Mouse (Mus musculus) right cerebral cortex, postnatal 25 days (tissue): ENCODE measurements around the gene Grb14.

Experiments
- DNase-seq: peaks from one replicate; pipeline ENCODE4 v3.0.0; 2022

Grb14 gene

DNA sequence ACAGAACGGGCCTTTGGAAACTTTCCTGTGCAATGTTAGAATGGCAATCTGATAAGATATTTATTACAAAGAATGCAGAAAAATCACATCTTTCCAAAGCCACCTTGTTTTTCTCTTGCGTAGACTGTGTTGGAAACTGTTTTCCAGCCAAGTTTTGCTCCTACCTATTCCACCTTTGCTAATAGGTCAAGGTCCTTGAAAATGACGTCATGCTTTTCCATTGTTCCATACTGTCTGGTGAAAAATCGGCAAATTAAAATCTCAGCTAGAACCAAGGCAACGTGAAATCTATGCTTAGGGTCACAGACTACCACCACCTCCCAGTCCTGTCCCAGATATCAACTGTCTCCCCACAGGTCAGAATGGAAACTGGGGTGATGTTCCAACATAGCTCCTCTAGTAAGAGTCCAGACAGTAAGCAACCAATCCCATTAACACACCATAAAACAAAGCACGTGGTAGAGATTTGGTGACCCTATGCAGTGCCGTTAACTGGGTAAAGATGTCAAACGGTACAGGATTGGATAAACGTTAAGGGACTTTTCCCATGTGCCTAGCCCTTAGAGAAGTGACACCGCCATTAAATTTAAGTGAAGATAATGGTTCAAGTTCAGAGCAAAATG, 50.9 kb downstream of the Grb14 start:
- no peak for DNase-seq

DNA sequence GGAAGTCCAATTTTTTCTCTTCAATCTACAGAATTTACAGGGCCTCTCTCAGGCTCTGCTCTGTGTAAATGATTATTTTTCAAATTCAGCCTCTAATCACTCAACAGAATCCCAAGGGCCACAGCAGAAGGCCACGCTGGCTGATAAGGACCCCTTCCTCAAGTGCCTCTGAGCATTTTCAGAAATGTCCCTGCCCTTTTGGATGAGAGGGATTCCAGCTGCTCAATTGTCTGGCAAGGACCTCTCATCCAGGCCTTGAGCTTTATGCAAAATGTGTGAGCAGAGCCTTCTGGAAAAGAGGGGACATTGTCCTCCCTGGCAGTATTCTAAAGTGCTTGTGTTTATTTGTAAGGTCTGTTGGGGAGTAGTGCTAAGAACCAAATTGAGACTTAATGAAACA, 51.7 kb downstream of the Grb14 start:
- DNase-seq: no peak

DNA sequence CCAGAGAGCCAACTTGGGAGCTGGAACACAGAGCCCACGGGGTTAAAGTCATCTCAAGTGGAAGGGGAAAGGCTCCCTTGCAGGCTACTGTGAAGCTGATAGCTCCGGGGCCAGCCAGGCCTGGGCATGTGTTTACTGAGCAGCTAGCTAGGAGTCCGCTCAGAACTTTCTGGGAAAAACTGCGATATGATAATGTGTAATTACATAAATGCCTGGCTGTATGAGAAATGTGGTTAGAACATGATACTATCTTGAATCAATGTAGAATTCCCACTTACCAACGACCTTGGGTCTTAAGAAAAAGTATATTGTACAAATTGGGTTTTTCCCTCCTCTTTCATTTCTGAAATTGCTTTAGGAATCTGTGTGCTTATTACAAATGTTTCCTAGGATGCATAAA, 53.0 kb downstream of the Grb14 start:
- DNase-seq: no peak

DNA sequence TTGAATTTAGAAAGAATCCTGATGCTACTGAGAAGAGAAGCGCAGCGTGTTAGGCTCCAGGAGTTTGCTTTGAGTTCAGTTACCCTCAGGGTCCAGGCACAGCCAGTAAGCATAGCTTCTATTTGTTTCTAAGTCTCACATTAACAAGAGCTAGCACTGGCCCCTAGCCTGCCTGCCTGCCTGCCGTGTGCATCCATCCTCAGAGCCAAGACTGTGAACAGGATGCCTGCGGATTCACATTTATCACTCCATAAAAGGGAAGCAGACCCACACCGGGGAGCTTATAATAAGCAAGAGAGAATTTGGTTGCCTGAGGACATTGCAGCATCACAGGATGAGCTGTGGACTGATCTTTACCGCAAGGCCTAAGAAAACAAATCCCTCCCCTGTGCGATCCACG, 53.8 kb downstream of the Grb14 start:
- DNase-seq: no peak

DNA sequence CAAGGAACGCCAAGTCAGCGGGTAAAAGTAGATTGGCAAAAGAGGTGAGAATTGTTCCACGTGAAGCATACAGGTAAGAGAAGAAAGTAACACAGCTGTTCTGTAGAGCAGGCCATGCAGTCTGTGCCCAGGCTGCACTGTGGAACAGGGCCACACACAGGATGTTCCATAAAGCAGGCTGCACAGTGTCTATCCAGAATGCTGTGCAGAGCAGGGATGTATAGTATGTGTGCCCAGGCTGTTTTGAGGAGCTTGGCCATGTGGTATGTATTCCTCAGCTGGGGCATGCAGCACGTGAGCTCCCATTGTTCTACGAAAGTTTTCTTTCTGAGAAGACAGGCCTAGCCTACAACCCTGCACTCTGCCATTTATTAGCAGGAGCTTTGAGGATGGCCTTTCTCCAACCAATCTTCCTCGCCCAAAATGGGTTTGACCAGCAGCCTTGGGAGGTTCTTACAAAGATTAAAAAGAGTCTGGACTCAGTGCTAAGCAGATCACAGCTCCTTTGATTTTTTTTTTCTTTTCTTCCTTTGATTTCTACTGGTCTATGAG, 57.8 kb downstream of the Grb14 start:
- DNase-seq: no peak

DNA sequence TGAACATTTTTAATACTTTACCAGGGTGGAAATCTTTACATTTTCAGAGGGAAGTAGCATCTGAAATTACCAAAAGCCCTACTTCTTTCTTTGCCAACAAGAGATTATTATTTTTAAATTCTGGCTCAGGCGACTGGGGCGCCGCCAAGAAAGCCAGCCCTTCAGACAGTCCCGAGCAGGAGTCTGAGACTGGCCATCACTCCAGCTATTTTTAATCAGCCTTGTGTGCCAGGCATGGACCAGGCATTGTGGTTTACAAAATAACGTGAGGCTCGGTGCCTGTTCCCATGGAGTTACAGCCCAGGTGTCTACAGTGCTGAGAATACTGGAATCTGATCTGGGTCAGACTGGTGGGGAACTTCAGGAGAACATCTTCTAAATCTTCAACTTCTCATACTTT, 58.5 kb downstream of the Grb14 start:
- no peak for DNase-seq

DNA sequence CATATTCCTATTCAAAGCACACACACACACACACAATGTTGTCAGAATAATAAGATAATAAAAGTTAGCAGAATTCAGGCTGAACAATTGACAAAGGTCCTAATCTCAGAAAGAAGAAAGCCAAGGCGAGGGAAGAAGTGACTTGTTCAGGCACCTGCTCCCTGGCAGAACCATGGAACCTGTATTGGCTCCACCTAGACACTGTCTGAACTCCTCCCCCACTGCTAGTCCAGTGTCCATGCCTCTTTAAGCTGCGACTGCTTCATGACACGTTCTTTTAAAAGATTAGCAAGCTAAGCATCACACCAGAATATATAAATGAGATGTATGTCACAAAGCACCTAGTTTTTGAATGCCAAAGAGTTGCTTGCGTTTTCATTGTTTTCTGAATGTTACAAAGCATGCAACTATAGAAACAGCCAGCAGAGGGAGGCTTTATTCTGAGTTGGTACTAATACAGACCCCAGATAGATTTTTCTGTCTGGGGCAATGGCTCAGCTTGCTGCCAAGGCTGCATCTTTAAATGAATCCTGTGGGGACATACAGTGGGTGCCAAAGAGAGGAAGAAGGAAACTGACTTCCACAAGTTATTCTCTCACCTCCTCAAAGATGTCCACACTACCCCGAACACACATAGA, 59.4 kb downstream of the Grb14 start:
- DNase-seq: no peak

DNA sequence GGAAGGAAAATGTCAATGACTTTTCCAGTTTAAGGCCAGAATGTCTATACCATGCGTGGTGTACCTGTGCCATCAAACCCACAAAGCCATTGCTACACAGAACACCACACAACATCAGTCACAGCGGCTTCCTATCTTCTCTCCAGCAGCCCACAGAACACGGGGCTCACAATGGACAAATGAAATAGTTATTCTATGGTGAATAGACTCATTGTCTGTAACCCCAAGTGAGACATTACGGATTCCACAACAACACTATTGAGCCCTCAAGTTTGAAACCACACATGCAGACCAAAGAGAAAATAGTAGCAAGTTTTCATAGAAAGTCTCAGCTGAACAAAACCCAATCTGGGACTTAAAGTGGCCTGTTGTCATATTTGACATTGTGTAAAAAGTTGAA, 62.6 kb downstream of the Grb14 start:
- DNase-seq: no peak

DNA sequence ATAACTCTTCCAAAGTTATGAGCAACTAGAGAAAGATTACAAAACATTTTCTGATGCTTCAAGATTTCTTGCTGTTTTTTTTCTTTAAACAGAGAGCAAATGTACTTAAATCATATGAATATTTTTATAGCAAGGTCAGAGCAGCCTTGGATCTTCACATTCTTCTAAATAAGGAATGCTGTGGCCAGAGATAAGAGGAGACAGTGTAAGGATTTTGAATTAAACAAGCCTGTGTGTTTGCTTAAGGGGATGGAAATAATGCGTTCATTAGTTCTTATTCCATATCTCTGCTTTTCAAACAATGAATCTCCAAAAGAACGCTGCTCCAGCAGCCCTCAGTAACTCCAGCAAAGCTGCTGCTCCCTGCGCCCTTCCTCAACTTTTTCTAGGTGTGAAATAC, 63.4 kb downstream of the Grb14 start:
- no peak for DNase-seq

DNA sequence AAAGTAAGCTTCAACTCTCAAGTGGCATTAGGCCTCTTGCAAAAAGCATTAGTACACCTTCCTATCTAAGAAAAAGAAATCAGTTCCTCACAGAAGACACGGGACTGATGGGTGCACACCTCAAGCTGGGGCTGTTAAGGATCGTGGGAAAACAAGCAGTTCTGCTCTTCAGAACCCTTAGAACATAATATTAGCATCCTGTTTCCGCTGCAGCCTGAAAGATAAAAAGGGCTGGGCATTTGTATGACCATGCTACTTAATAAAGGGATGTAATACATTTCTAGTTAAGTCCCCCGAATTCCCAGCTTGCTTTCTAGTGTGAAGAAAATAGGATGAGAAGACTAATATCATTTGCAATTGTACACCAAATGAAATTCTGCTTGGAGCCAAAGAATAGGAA, 65.1 kb downstream of the Grb14 start:
- DNase-seq: no peak

DNA sequence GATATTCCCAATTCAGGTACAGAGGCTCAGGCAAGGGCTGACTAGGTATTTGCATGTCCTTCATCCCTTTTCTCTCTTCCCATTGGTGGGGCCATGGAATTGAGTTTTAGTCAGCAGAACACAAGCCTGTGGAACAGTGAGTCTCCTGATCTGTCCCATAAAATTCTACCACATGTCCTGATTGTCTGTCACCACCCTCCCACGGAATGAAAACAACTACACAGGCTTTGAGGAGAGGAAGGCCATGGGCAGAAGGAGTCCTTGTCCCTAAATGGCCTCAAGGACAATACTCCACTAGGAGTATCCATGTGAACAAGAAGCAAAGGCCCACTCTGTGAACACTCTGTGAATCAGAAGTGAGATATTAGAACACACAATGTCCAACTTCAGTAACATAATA, 69.3 kb downstream of the Grb14 start:
- DNase-seq: no peak

DNA sequence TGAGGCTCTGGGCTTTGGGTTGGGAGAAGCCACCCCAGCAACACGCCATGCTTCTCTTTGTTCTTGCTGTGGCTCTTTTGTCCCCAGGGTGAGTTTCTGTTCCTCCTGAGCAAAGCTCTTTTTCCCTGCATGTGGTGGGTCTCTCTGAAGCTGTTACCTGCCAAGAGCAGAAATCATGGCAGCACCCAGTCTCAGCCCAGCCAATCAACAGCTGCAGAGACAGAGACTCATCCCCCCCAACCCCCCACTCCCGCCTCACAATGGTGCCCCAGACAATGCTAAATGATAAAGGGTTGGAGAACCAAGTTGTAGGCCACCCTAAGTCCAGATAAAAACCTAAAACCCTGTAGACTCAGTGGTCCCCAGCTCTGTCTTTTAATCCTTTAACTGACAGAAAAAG, 75.6 kb downstream of the Grb14 start:
- DNase-seq: no peak

DNA sequence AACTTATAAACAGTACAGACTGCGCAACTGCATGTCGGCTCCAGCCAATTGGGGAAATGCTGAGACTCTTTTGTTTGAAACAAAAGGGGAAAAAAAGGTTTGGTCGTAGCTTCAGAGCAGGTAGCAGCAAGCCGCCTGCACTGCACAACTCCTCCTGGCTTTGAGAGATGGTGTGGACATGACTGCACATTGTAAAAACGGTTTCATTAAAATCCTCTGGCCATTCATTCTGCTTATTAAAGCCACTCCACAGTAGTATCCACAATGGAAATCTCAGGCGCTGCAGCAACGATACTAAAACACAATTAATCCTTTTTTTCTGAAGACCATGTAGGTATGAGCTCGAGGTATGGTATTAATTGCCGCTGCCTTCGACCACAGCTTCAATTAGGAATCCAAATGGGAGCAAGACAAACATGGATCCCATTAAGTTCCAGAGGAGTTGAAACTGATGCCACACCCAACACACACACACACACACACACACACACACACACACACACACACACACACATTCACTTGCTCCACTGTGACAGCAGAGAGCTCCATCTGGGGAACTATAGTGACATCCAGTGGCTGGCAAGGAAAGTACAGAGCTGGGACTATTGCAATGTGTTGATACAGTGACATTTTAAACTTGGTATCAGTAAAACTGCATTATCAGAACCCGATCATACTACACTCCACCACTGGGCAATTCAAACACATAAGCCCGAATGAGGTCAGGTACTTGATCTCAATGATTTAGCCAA, 76.2 kb downstream of the Grb14 start:
- DNase-seq: peak; percentile 62

DNA sequence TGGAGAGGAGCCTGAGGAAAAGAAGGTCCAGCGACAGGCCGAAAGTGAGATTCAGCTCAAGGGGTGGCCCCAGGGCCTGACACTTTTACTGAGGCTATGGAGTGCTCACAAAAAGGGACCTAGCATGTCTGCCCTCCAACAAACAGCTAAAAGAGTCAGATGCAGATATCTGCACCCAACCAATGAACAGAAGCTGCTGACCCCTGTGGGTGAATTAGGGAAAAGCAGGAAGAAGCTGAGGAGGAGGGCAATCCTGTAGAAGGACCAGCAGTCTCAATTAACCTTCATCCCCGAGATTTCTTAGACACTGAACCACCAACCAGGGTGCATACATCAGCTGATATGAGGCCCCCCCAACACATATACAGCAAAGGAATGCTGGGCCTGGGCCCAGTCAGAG, 77.3 kb downstream of the Grb14 start:
- DNase-seq: no peak

DNA sequence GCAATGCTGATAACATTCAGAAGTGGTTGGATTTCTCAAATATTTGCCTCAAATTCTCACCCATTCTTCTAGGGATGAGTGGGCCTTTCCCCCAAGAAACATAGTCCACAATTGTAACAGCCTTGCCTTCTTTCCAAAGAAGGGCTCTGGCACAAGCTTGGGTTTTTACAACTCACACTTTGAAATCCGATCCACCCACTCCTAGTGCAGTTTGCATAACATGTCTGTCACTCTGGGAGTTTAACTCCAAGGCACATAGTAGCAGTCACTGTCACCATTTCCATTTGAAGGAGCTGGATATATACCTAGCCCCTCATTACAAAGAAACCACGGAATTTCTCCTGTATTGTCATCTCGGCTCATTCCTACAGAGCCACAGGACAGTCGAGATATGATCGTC, 103.9 kb downstream of the Grb14 start:
- no peak for DNase-seq

DNA sequence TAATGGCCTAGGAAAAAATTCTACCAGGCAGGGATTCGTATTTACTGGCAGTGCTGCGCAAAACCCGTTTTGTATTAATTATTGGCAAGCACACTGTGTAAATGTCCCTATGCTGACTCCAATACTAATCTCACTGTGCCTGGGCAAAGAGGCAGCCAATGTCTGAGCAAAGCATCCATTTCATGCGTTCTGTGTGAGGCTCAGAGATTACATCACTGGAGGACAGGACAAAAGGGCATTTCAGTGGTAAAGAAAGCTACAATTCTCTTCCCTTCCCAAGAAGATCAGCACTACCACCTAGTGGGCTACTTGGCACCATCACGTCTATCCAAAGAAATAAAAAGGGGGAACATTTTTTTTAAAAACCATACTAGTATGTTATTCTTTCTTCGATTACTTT, 109.3 kb downstream of the Grb14 start:
- no peak for DNase-seq

DNA sequence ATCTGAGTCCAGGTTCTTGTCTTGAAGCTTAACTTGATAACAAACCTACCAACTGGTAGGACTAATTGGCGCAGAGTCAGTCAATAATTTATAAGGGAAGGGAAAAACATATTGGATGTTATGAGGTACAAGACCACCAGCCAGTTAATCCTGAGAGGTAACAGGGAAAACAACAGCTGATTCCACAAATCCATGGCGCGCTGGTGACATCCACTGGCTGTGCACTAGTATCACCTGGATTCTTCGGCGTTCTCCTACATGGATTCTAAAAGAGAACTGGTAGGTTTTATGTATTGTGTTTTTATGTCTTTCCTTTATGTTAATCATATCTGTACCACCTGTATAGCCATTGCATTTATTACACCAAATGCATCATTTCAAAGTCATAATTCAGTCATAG, 119.9 kb downstream of the Grb14 start:
- no peak for DNase-seq

DNA sequence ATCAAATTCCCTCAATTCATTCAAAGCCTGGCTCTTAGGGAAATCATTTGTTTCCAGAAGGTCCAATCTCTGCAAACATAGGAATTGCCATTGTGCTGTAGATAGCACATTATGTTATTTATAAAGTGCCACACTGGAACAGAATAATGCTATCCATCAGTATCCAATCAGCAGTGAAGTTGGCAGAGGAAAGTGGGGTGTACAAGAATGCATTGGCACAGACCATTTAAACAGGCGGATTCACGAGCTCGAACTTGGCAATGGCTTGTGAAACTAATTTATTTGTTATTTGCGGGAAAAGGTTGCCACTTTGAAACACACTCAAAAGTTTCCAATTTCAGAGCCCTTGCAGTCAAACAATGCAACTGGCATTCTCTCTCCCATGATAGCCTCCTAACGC, 126.9 kb downstream of the Grb14 start:
- DNase-seq: no peak

DNA sequence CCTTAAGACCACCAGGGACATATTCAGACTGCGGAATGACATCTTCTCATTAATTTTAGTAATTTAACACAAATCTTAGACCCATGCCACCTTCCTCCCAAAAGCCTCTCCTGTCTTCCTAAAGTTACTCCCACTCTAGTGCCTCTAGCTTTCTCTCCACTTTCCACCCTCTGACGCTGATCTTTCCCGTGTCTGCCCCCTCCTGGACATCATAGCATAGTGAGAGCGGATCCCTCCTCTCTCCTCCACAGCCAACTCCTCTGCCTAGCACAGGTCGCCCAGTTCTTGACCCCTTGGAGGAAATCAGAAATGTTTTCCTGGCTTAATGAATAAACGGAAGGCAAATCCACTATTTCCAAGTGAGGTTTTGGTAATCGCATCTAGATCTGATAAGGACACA, 131.6 kb downstream of the Grb14 start:
- no peak for DNase-seq

DNA sequence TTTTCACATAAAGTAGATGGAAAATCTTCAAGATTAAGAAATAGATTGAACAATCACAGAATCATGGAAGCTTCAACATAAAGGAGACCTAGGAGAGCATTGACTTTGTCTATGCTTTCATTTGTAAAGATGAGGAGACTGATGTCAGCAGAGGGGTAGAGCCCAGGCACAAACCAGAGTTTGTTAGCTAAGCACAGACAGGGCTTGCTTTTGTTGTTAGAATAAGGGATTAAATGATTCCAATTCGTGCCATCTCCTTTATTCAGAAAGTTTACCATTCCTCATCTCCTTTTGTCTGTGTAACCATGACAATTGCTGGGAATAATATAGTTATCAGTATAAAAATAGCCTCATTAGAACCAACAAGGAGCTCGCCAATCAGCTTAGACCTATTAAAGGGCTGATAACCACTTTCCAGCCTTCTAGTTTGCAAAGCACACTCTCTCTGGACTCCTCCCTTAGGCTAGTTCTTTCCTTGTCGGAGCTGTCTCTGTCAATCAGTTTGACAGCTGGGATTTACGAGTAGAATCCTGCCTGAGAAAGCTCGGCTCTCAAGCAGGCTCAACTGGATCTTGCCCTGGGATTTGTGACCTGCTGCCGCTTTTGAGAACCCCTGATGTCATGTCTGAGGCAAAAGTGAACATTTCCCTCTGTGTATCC, 137.6 kb downstream of the Grb14 start:
- DNase-seq: no peak

DNA sequence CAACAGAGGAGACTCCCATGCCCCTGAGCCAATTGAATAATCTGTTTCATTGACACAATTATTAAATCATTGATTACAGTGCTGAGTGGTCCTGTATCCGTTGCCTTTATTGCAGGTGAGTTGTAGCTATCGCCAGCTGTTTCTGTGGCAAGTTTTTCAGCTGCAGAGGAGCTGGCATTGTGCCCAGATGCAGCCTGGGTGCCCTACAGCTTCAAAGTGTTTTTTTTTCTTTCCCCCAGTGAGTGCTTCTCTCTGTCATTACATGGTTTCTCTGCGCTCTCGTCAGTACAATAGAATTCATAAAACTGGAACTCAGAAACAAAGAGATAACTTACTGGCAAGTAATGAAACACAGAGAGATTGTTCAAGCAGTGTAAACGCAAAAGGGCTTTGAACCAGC, 139.1 kb downstream of the Grb14 start:
- DNase-seq: no peak

DNA sequence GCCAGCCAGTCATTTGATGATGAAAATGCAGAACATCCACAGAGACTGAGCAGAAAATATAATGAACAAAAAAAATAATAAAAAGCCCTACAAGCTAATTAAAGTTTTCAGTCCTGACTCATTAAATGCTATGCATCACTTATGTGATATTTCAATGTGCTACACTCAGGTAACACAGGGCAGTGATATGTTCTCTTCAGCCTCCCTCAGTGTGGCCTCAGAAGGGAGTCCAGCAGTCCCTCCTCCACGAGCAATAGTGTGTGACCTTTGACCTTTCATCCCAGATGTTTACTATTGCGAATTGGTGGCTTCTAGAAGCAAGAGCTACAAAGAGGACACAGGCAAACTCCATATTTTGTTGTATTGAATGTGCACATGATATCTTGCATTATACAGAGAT, 146.5 kb downstream of the Grb14 start:
- DNase-seq: no peak
